Comparison of ENCODE assay signal across 10 mouse cellular contexts in the genomic region with DNA sequence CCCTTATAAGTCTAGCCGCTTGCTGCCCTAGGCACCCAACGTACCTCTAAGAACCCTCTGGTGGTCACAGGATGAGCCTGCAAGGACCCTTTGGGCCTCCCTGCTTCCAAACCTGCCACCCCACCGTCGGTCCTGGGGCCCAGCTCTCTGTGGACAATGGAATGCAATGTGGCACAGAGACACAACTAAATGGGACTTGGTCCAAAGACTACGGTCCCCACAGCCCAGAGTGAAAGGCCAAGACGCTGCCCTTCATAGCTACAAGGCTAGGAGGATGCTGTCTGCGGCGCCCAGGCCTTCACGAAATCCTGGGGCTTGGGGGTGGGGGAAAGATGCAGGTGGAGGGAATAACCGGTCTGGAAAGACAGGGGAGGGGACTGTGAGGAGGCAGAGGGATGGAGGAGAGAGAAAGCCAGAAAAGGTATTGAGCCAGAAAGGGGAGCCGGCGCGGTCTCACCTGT. TPM values are rescaled to one million over a fixed set of nuclear protein-coding genes. Genes with fewer than 3 reads are reported as not detected.
A peak's percentile ranks its signal among the peaks of the same experiment; 100 is the strongest.
DNase-seq lines count a peak whose midpoint lies in the region; ATAC-seq and TF ChIP-seq lines count a peak whose summit lies in the region.
"Had no signal": no experiment of that assay in that cellular context is flagged by ENCODE, and none has a peak within 500 bp of the region (broad histone marks: within the 10 kb centered on the region; RNA-seq: fewer than 3 reads in every experiment).

No protein-coding gene starts in this region.

- no peaks in the 10 kb centered on the region for H3K79me2 ChIP-seq in myocyte (ENCODE audit: control insufficient read depth, insufficient read depth)

- peaks cover 16% of the 10 kb centered on the region for H3K36me3 ChIP-seq in hindbrain, embryonic 16.5 days (ENCODE audit: control insufficient read depth, insufficient read depth, low read length)
- H3K36me3 ChIP-seq in myocyte (ENCODE audit: control insufficient read depth, insufficient read depth), result no peaks in the 10 kb centered on the region

- ATAC-seq in hindbrain, embryonic 16.5 days, result no peak; the same call in 1 of the 2 replicates
- ATAC-seq in megakaryocyte-erythroid progenitor cell, adult 5-6 weeks (replicated peaks; ENCODE audit: low FRiP score, low TSS enrichment, poor library complexity, severe bottlenecking), result no peak

- peak; percentile 8; the same call in 1 of the 2 replicates for TF ChIP-seq CTCF in gastrocnemius, adult 2 months (IDR thresholded peaks at IDR 0.05)

- no peak for TF ChIP-seq POLR2A in myocyte (IDR thresholded peaks at IDR 0.05; ENCODE audit: insufficient read length, low read depth)

- DNase-seq in gastrocnemius, adult 2 months, result peak; percentile 21
- DNase-seq in gastrocnemius, adult 18-20 months (ENCODE audit: low spot score), result no peak
- DNase-seq in right cerebral cortex, postnatal 14 days, result peak; percentile 39
- DNase-seq in right cerebral cortex, adult 18-20 months, result no peak
- no peak for DNase-seq in urinary bladder, postnatal 36 days (ENCODE audit: low spot score in 2 of 2)

- peak overlapping the region; percentile 66 for H3K4me3 ChIP-seq in gastrocnemius, adult 2 months
- peak overlapping the region; percentile 72 for H3K4me3 ChIP-seq in hindbrain, embryonic 16.5 days (ENCODE audit: low read length)
- no peak overlapping the region for H3K4me3 ChIP-seq in myocyte
- H3K4me3 ChIP-seq: erythroblast, embryonic 14.5 days had no signal

- H3K4me1 ChIP-seq in hindbrain, embryonic 16.5 days (ENCODE audit: control insufficient read depth, insufficient read depth, low read depth, low read length), result peaks cover 37% of the 10 kb centered on the region

- H3K9ac ChIP-seq in hindbrain, embryonic 16.5 days (ENCODE audit: low read depth, low read length), result peak overlapping the region; percentile 93

- H3ac ChIP-seq in myocyte (ENCODE audit: control insufficient read depth, insufficient read length), result no peak overlapping the region

- peak overlapping the region; percentile 46; the same call in 1 of the 2 replicates for H3K27ac ChIP-seq in gastrocnemius, adult 2 months
- H3K27ac ChIP-seq in hindbrain, embryonic 16.5 days (ENCODE audit: low read depth, low read length), result peak overlapping the region; percentile 99

- intact Hi-C loops in gastrocnemius, adult 2 months (cut with DNase I), result no loop called here

- no peaks in the 10 kb centered on the region for H3K9me3 ChIP-seq in hindbrain, embryonic 16.5 days (ENCODE audit: control insufficient read depth, low read length)

- peak overlapping the region; percentile 96 for H3K4me2 ChIP-seq in hindbrain, embryonic 16.5 days (ENCODE audit: low read length)
- peak overlapping the region; percentile 16 for H3K4me2 ChIP-seq in myocyte (ENCODE audit: low read depth)

- WGBS in hindbrain, embryonic 16.5 days, result 5% methylated on average over 13 of the region's 13 CpGs

- no peaks in the 10 kb centered on the region for H3K27me3 ChIP-seq in hindbrain, embryonic 16.5 days (replicated peaks; ENCODE audit: control insufficient read depth, insufficient read depth, low read length)
- H3K27me3 ChIP-seq in myocyte (ENCODE audit: control insufficient read depth, insufficient read depth, insufficient read length), result no peaks in the 10 kb centered on the region

TF ChIP-seq in myocyte, 11 proteins besides CTCF, POLR2A, EP300 and RAD21:
- TF ChIP-seq MYOG (IDR thresholded peaks at IDR 0.05; ENCODE audit: control insufficient read depth in 1 of 3, insufficient read depth in 1 of 3, insufficient read length in 2 of 3, low read depth in 2 of 3), result no peak
- no peak for TF ChIP-seq MYOD1 (IDR thresholded peaks at IDR 0.05; ENCODE audit: control insufficient read depth in 1 of 3, insufficient read length in 2 of 3, low read depth in 2 of 3)

RNA-seq across cellular contexts. Expression of a gene that starts 0.8 kb away (rescaled TPM):
- total RNA-seq in gastrocnemius, adult 2 months (2021), result under 1 TPM; 0.28 to 0.38 TPM
- total RNA-seq in gastrocnemius, adult 18-20 months (2021), result under 1 TPM; 0.74 to 0.87 TPM
- polyA plus RNA-seq in hindbrain, embryonic 16.5 days (2015; fragmentation: Nextera tagmentation; extraction: Ambion mirVana), result 72.1 and 81.0 TPM in 2 replicates
- polyA plus RNA-seq in myocyte (2012; fragmentation: generic; extraction: Trizol), result 1.00 TPM
- total RNA-seq in megakaryocyte-erythroid progenitor cell, adult 5-6 weeks (2014; fragmentation: Nextera tagmentation), result not detected in 2 replicates
- total RNA-seq in megakaryocyte-erythroid progenitor cell, adult 5-6 weeks (2017), result not detected in 2 replicates

RNA-seq across cellular contexts. Expression of a gene that starts 20.8 kb away (rescaled TPM):
- 10 to 100 TPM; 57.3 to 79.3 TPM for total RNA-seq in gastrocnemius, adult 2 months (2021)
- 10 to 100 TPM; 62.9 to 64.4 TPM for total RNA-seq in gastrocnemius, adult 18-20 months (2021)
- 29.3 and 35.2 TPM in 2 replicates for polyA plus RNA-seq in hindbrain, embryonic 16.5 days (2015; fragmentation: Nextera tagmentation; extraction: Ambion mirVana)
- polyA plus RNA-seq in myocyte (2012; fragmentation: generic; extraction: Trizol), result 71.7 TPM
- total RNA-seq in megakaryocyte-erythroid progenitor cell, adult 5-6 weeks (2014; fragmentation: Nextera tagmentation), result 113 and 130 TPM in 2 replicates
- total RNA-seq in megakaryocyte-erythroid progenitor cell, adult 5-6 weeks (2017), result 27.5 and 51.5 TPM in 2 replicates

RNA-seq across cellular contexts. Expression of a gene that starts 33.4 kb away (rescaled TPM):
- total RNA-seq in gastrocnemius, adult 2 months (2021), result not detected
- total RNA-seq in gastrocnemius, adult 18-20 months (2021), result not detected
- polyA plus RNA-seq in hindbrain, embryonic 16.5 days (2015; fragmentation: Nextera tagmentation; extraction: Ambion mirVana), result not detected in 2 replicates
- not detected for polyA plus RNA-seq in myocyte (2012; fragmentation: generic; extraction: Trizol)
- not detected in 2 replicates for total RNA-seq in megakaryocyte-erythroid progenitor cell, adult 5-6 weeks (2014; fragmentation: Nextera tagmentation)
- not detected in 2 replicates for total RNA-seq in megakaryocyte-erythroid progenitor cell, adult 5-6 weeks (2017)
- polyA plus RNA-seq: C2C12; erythroblast, embryonic 14.5 days had no signal

RNA-seq across cellular contexts. Expression of a gene that starts 53.3 kb away (rescaled TPM):
- total RNA-seq in gastrocnemius, adult 2 months (2021), result 1 to 10 TPM in 1 of 2 experiments, under 1 TPM in 1; 0.46 to 1.2 TPM
- total RNA-seq in gastrocnemius, adult 18-20 months (2021), result 1 to 10 TPM in 1 of 2 experiments, under 1 TPM in 1; 0.48 to 1.1 TPM
- 26.6 and 30.6 TPM in 2 replicates for polyA plus RNA-seq in hindbrain, embryonic 16.5 days (2015; fragmentation: Nextera tagmentation; extraction: Ambion mirVana)
- 0.19 TPM for polyA plus RNA-seq in myocyte (2012; fragmentation: generic; extraction: Trizol)
- total RNA-seq in megakaryocyte-erythroid progenitor cell, adult 5-6 weeks (2014; fragmentation: Nextera tagmentation), result not detected in 2 replicates
- not detected in 2 replicates for total RNA-seq in megakaryocyte-erythroid progenitor cell, adult 5-6 weeks (2017)
- polyA plus RNA-seq: erythroblast, embryonic 14.5 days had no signal

RNA-seq across cellular contexts. Expression of a gene that starts 58.4 kb away (rescaled TPM):
- 10 to 100 TPM; 20.8 to 23.8 TPM for total RNA-seq in gastrocnemius, adult 2 months (2021)
- total RNA-seq in gastrocnemius, adult 18-20 months (2021), result 10 to 100 TPM; 21.9 to 26.8 TPM
- polyA plus RNA-seq in hindbrain, embryonic 16.5 days (2015; fragmentation: Nextera tagmentation; extraction: Ambion mirVana), result 98.2 and 98.7 TPM in 2 replicates
- 66.0 TPM for polyA plus RNA-seq in myocyte (2012; fragmentation: generic; extraction: Trizol)
- total RNA-seq in megakaryocyte-erythroid progenitor cell, adult 5-6 weeks (2014; fragmentation: Nextera tagmentation), result 45.8 and 55.6 TPM in 2 replicates
- 26.8 and 32.7 TPM in 2 replicates for total RNA-seq in megakaryocyte-erythroid progenitor cell, adult 5-6 weeks (2017)

Comparison
In these comparisons a context has a peak if more than half of its experiments do, and no peak if none do; other contexts are left out.
1. DNase-seq: peak in gastrocnemius, adult 2 months (single experiment) and right cerebral cortex, postnatal 14 days (single experiment); none in gastrocnemius, adult 18-20 months (single experiment), right cerebral cortex, adult 18-20 months (single experiment) and urinary bladder, postnatal 36 days (0 of 2).